Mouse (Mus musculus) cortical plate, adult 2 months (tissue): ENCODE data around the gene Nrip3. TPM values are rescaled to one million over a fixed set of nuclear protein-coding genes. Genes with fewer than 3 reads are reported as not detected.

Experiments
- H3K27ac ChIP-seq: fragments of 200-500 bp; 2 replicates; pipeline ENCODE4 v1.5.1; 2012; ENCODE audit warnings: low read length, control low read depth, inconsistent platforms; ENCODE audit not compliant: insufficient read depth
- H3K4me1 ChIP-seq: fragments of 200-500 bp; 2 replicates; pipeline ENCODE4 v1.6.1; 2011; ENCODE audit warnings: low read length; ENCODE audit not compliant: control insufficient read depth, insufficient read depth
- H3K4me3 ChIP-seq: fragments of 200-500 bp; 2 replicates; pipeline ENCODE4 v1.5.1; 2011; ENCODE audit warnings: mild to moderate bottlenecking, low read length, control low read depth; ENCODE audit not compliant: insufficient read depth
- CTCF ChIP-seq: fragments of 200-500 bp; IDR thresholded peaks from 2 replicates; pipeline ENCODE4 v1.5.1; 2011; ENCODE audit warnings: mild to moderate bottlenecking, control low read depth, low read length; ENCODE audit not compliant: insufficient read depth; ENCODE audit errors: extremely low read depth
- POLR2A ChIP-seq: fragments of 200-500 bp; IDR thresholded peaks from 2 replicates; pipeline ENCODE4 v1.6.1; 2011; ENCODE audit warnings: mild to moderate bottlenecking, low read length, control low read depth; ENCODE audit not compliant: insufficient read depth; ENCODE audit errors: extremely low read depth
- polyA plus RNA-seq: library from polyadenylated mRNA; depleted of rRNA; stranded (reverse); fragments of >200 nt; gene quantifications from 2 replicates; pipeline ENCODE4 v1.2.3, GENCODE M21; 2012

The Nrip3 gene
- polyA plus RNA-seq, 1 experiment = 45.1 TPM

GRCm38 (mm10) chr7:109803516-109803915 lies 21.7 kb upstream of the Nrip3 start:
- Histone ChIP-seq H3K4me1 (no peaks in the 10 kb centered on the region), H3K4me3 (no peak overlapping the region), H3K27ac (no peak overlapping the region)
- TF ChIP-seq POLR2A = no peak
- no peak for TF ChIP-seq CTCF

- TF ChIP-seq CTCF = no peak
- TF ChIP-seq POLR2A = no peak
- no peak overlapping the region for H3K4me3 ChIP-seq
- H3K27ac ChIP-seq = no peak overlapping the region
- no peaks in the 10 kb centered on the region for H3K4me1 ChIP-seq
These were observed 18.8 kb upstream of the Nrip3 start for GRCm38 (mm10) chr7:109800626-109801025.

- no peak overlapping the region for H3K4me3 ChIP-seq
- no peaks in the 10 kb centered on the region for H3K4me1 ChIP-seq
- TF ChIP-seq CTCF = no peak
- no peak for TF ChIP-seq POLR2A
- no peak overlapping the region for H3K27ac ChIP-seq
These were observed 17.3 kb upstream of the Nrip3 start for GRCm38 (mm10) chr7:109799168-109799567.

GRCm38 (mm10) chr7:109795564-109795963 lies 13.7 kb upstream of the Nrip3 start:
- Histone ChIP-seq H3K27ac (no peak overlapping the region), H3K4me3 (no peak overlapping the region), H3K4me1 (no peaks in the 10 kb centered on the region)
- no peak for TF ChIP-seq POLR2A
- no peak for TF ChIP-seq CTCF

GRCm38 (mm10) chr7:109794556-109794955 lies 12.7 kb upstream of the Nrip3 start:
- Histone ChIP-seq H3K27ac (no peak overlapping the region), H3K4me3 (no peak overlapping the region), H3K4me1 (no peaks in the 10 kb centered on the region)
- TF ChIP-seq POLR2A (no peak), CTCF (no peak)

GRCm38 (mm10) chr7:109792759-109793158 lies 10.9 kb upstream of the Nrip3 start:
- Histone ChIP-seq H3K27ac (no peak overlapping the region), H3K4me1 (no peaks in the 10 kb centered on the region), H3K4me3 (no peak overlapping the region)
- TF ChIP-seq CTCF (peak; percentile 70), POLR2A (no peak)

GRCm38 (mm10) chr7:109790818-109791217 lies 9.0 kb upstream of the Nrip3 start:
- Histone ChIP-seq H3K4me3 (no peak overlapping the region), H3K4me1 (no peaks in the 10 kb centered on the region), H3K27ac (no peak overlapping the region)
- no peak for TF ChIP-seq POLR2A
- TF ChIP-seq CTCF = no peak

GRCm38 (mm10) chr7:109787860-109788259 lies 6.0 kb upstream of the Nrip3 start:
- no peak overlapping the region for H3K4me3 ChIP-seq
- no peaks in the 10 kb centered on the region for H3K4me1 ChIP-seq
- H3K27ac ChIP-seq = no peak overlapping the region
- TF ChIP-seq POLR2A (no peak), CTCF (no peak)

GRCm38 (mm10) chr7:109783281-109783680 lies 1.5 kb upstream of the Nrip3 start:
- no peak for TF ChIP-seq POLR2A
- no peak for TF ChIP-seq CTCF
- H3K4me3 ChIP-seq = no peak overlapping the region
- no peak overlapping the region for H3K27ac ChIP-seq
- no peaks in the 10 kb centered on the region for H3K4me1 ChIP-seq

- Histone ChIP-seq H3K4me1 (no peaks in the 10 kb centered on the region), H3K27ac (no peak overlapping the region), H3K4me3 (peak overlapping the region; percentile 58)
- TF ChIP-seq POLR2A = no peak
- TF ChIP-seq CTCF = no peak
These were observed 747 bp downstream of the Nrip3 start for GRCm38 (mm10) chr7:109781087-109781469.

GRCm38 (mm10) chr7:109772251-109772650 lies 9.6 kb downstream of the Nrip3 start:
- TF ChIP-seq POLR2A (no peak), CTCF (no peak)
- Histone ChIP-seq H3K27ac (no peak overlapping the region), H3K4me1 (no peaks in the 10 kb centered on the region), H3K4me3 (no peak overlapping the region)
